In the genomic region with DNA sequence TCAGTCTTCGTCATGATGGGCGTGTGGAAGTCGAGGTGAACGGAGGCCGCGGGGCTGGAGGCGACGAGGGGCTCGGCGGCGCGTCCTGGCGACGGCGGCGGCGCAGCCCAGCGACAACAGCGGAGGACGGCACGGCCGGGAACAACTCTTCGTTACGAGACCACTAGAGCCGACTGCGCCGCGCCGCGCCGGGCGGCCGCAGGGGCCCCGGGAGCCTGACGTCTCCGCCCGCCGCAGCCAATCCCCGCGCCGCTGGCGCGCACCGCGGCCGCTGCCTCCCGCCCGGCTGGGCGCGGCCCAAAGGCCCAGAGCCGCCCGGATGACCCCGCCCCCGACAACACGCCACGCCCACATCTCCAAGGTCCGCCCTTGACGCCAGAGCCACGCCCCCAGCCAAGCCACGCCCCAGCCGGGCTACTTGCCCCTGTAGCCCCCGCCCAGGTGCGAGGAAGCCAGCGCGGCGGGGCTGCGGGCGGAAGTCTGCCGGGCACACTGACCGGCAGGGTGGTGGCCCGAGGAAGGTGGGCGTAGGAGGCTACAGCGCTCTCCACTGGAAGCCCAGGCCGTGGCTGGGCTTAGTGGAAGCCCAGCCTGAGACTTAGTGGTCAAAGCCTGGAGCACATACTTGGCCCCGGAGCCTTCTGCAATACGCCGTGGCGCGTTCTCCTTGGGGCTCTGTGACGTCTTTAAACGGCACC, we compare ENCODE assay signal across 8 mouse cellular contexts. TPM values are rescaled to one million over a fixed set of nuclear protein-coding genes. Genes with fewer than 3 reads are reported as not detected.
DNase-seq lines count a peak whose midpoint lies in the region; ATAC-seq lines count a peak whose summit lies in the region.

A gene (minus strand): TSS at position 302 of the 698 bp plus-strand sequence.

- ATAC-seq in intestine, embryonic 14.5 days (replicated peaks; ENCODE audit: low FRiP score, low TSS enrichment, low read depth) = peak; percentile 98

- H3K27me3 ChIP-seq in intestine, embryonic 14.5 days (replicated peaks; ENCODE audit: control insufficient read depth, insufficient read depth, low read length) = no peaks in the 10 kb centered on the region

- DNase-seq in adrenal gland, adult (ENCODE audit: inconsistent age in 2 of 2, low spot score in 1 of 2) = peak; percentile 99 to 100
- peak; percentile 97 for DNase-seq in embryo, embryonic 10.5 days (ENCODE audit: low spot score)
- peak; percentile 98 for DNase-seq in gastrocnemius, postnatal 25 days
- DNase-seq in intestine, embryonic 14.5 days (ENCODE audit: low spot score) = peak; percentile 100
- DNase-seq in left cerebral cortex, postnatal 14 days (ENCODE audit: low spot score in 2 of 2) = peak; percentile 96 to 98
- DNase-seq in mesoderm, embryonic 11.5 days (ENCODE audit: low read depth, low spot score) = peak; percentile 97
- DNase-seq in right cerebral cortex, postnatal 36 days (ENCODE audit: low spot score in 2 of 2) = peak; percentile 96
- DNase-seq in yolk sac, embryonic 10.5 days (ENCODE audit: low spot score) = peak; percentile 99

- H3K9ac ChIP-seq in intestine, embryonic 14.5 days (ENCODE audit: low read length) = peak within 1 kb of the TSS; percentile 86

- no peaks in the 10 kb centered on the region for H3K9me3 ChIP-seq in intestine, embryonic 14.5 days (ENCODE audit: control insufficient read depth, low read length)

- peak within 1 kb of the TSS; percentile 53 for H3K4me2 ChIP-seq in intestine, embryonic 14.5 days (ENCODE audit: low read length)

- H3K27ac ChIP-seq in intestine, embryonic 14.5 days (ENCODE audit: low read depth) = peak within 1 kb of the TSS; percentile 92

- H3K36me3 ChIP-seq in intestine, embryonic 14.5 days (ENCODE audit: control insufficient read depth, insufficient read depth, low read length) = no peaks in the 10 kb centered on the region

- peak within 1 kb of the TSS; percentile 74 for H3K4me3 ChIP-seq in intestine, embryonic 14.5 days (ENCODE audit: low read depth, low read length)

- 0% methylated on average over 55 of the region's 81 CpGs for WGBS in intestine, embryonic 14.5 days

- intact Hi-C loops in left cerebral cortex, postnatal 14 days (cut with DNase I) = loop anchor here (5.0 kb wide), 2 partner anchors 113 to 128 kb away; a partner anchor contains a TSS

- H3K4me1 ChIP-seq in intestine, embryonic 14.5 days (replicated peaks; ENCODE audit: control insufficient read depth, insufficient read depth, low read length) = peaks cover 18% of the 10 kb centered on the region

RNA-seq across cellular contexts. Expression of the gene that starts here (rescaled TPM):
- 10 to 100 TPM; 36.9 to 43.7 TPM for total RNA-seq in gastrocnemius, postnatal 25 days (2021)
- 152 and 168 TPM in 2 replicates for polyA plus RNA-seq in intestine, embryonic 14.5 days (2014; fragmentation: Nextera tagmentation; extraction: Ambion mirVana)
- 10 to 100 TPM; 77.3 to 83.3 TPM for total RNA-seq in left cerebral cortex, postnatal 14 days (2021)

Comparison
In these comparisons a context has a peak if more than half of its experiments do, and no peak if none do; other contexts are left out.
1. Peak in every context shown above with its lines: DNase-seq, ATAC-seq, H3K4me3 ChIP-seq and H3K27ac ChIP-seq.